21 mouse cellular contexts compared by ENCODE assay signal in the genomic region with DNA sequence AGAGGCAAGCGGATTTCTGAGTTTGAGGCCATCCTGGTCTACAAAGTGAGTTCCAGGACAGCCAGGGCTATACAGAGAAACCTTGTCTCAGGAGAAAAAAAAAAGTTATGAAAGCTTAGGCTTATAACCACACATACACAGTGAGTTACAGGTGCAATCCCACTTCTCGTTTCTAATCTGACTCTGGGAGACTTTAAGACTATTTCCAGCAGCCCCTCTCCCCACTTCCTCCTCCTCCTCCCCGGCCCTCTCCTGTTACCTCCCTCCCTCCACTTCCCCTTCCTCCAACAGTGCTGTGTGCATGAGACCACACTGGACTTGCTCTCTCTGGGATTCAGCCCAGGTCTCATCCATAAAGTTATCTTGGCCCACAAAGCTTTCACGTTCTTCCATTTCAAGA. TPM values are rescaled to one million over a fixed set of nuclear protein-coding genes. Genes with fewer than 3 reads are reported as not detected.
DNase-seq lines count a peak whose midpoint lies in the region; ATAC-seq and TF ChIP-seq lines count a peak whose summit lies in the region.
"Had no signal": no experiment of that assay in that cellular context is flagged by ENCODE, and none has a peak within 500 bp of the region (broad histone marks: within the 10 kb centered on the region; RNA-seq: fewer than 3 reads in every experiment).

No protein-coding gene starts in this region.

- H3K4me3 ChIP-seq in hindbrain, postnatal 0 days (ENCODE audit: low read length), result no peak overlapping the region
- H3K4me3 ChIP-seq: forebrain, embryonic 12.5 days; hindbrain, embryonic 12.5 days; limb, embryonic 13.5 days; midbrain, embryonic 13.5 days; neural tube, embryonic 13.5 days had no signal

- no peaks in the 10 kb centered on the region for H3K27me3 ChIP-seq in splenic B cell, adult 2 months (ENCODE audit: control insufficient read depth, insufficient read depth, low read length, poor library complexity, severe bottlenecking)
- H3K27me3 ChIP-seq in hindbrain, postnatal 0 days (ENCODE audit: insufficient read depth, low read length), result no peaks in the 10 kb centered on the region
- H3K27me3 ChIP-seq: hindbrain, embryonic 12.5 days; limb, embryonic 13.5 days; midbrain, embryonic 13.5 days; neural tube, embryonic 13.5 days had no signal

- no peaks in the 10 kb centered on the region for H3K4me1 ChIP-seq in hindbrain, postnatal 0 days (ENCODE audit: insufficient read depth, low read length)
- H3K4me1 ChIP-seq: forebrain, embryonic 12.5 days had no signal

- no peak for TF ChIP-seq CTCF in hindbrain, postnatal 0 days (IDR thresholded peaks at IDR 0.05; ENCODE audit: low read depth)

- DNase-seq in lung, postnatal 36 days, result peak; percentile 9
- DNase-seq in lung, postnatal 10 days, result no peak
- peak; percentile 79 for DNase-seq in MEL-GATA-1-ER (ENCODE audit: extremely low read depth, low read depth)
- DNase-seq in splenic B cell, adult 2 months (ENCODE audit: low read depth, low spot score), result peak; percentile 53
- no peak for DNase-seq in adrenal gland, postnatal 4 days (ENCODE audit: low spot score in 2 of 2)
- DNase-seq in hindbrain, postnatal 0 days (ENCODE audit: low spot score), result no peak
- DNase-seq: adrenal gland, postnatal 25 days; cerebellum, adult 8-10 months; gastrocnemius, postnatal 14 days; kidney, adult 9 months; kidney, postnatal 36 days; lung, adult 2 months; lung, postnatal 4 days had no signal

- ATAC-seq in hematopoietic stem cell, adult 5-6 weeks (replicated peaks in 1 of 2; ENCODE audit: insufficient read depth in 1 of 2, low FRiP score in 2 of 2, low TSS enrichment in 1 of 2, low read depth in 1 of 2, poor library complexity in 2 of 2, severe bottlenecking in 2 of 2), result peak; percentile 22; a peak in 3 of 4 replicates
- no peak for ATAC-seq in hindbrain, postnatal 0 days
- ATAC-seq: CD4-positive, CD25-positive, alpha-beta regulatory T cell, adult 4 months; midbrain, embryonic 13.5 days had no signal

- no peak overlapping the region for H3K4me2 ChIP-seq in hindbrain, postnatal 0 days (ENCODE audit: low read depth, low read length)
- H3K4me2 ChIP-seq: forebrain, embryonic 12.5 days; hindbrain, embryonic 12.5 days; limb, embryonic 13.5 days; midbrain, embryonic 13.5 days; neural tube, embryonic 13.5 days had no signal

- no peak overlapping the region for H3K27ac ChIP-seq in hindbrain, postnatal 0 days
- H3K27ac ChIP-seq: forebrain, embryonic 12.5 days; hindbrain, embryonic 12.5 days; limb, embryonic 13.5 days; midbrain, embryonic 13.5 days; neural tube, embryonic 13.5 days had no signal

- 85% methylated on average over 4 of the region's 4 CpGs for WGBS in hindbrain, postnatal 0 days

- no peaks in the 10 kb centered on the region for H3K36me3 ChIP-seq in splenic B cell, adult 2 months (ENCODE audit: control insufficient read depth, insufficient read depth, low read length, poor library complexity, severe bottlenecking)
- H3K36me3 ChIP-seq in hindbrain, postnatal 0 days (ENCODE audit: insufficient read depth, low read length), result no peaks in the 10 kb centered on the region
- H3K36me3 ChIP-seq: forebrain, embryonic 12.5 days; G1E; hindbrain, embryonic 12.5 days; limb, embryonic 13.5 days; midbrain, embryonic 13.5 days; neural tube, embryonic 13.5 days had no signal

- H3K9ac ChIP-seq in hindbrain, postnatal 0 days (replicated peaks; ENCODE audit: low read length), result no peak overlapping the region
- H3K9ac ChIP-seq: forebrain, embryonic 12.5 days; hindbrain, embryonic 12.5 days; limb, embryonic 13.5 days; midbrain, embryonic 13.5 days; neural tube, embryonic 13.5 days had no signal

- H3K9me3 ChIP-seq in hindbrain, postnatal 0 days (ENCODE audit: low read length), result no peaks in the 10 kb centered on the region
- H3K9me3 ChIP-seq: forebrain, embryonic 12.5 days; G1E; hindbrain, embryonic 12.5 days; limb, embryonic 13.5 days; midbrain, embryonic 13.5 days; neural tube, embryonic 13.5 days had no signal

RNA-seq across cellular contexts. Expression of gene Cd180, which starts 26.6 kb away (rescaled TPM):
- total RNA-seq in hematopoietic stem cell, adult 5-6 weeks (2017), result 14.8 and 15.1 TPM in 2 replicates
- total RNA-seq in adrenal gland, postnatal 4 days (2021), result 1 to 10 TPM; 1.8 to 1.9 TPM
- total RNA-seq in hindbrain, postnatal 0 days (2014; rRNA removed), result 0.68 and 1.9 TPM in 2 replicates
- 1.1 and 1.4 TPM in 2 replicates for polyA plus RNA-seq in hindbrain, postnatal 0 days (2015; fragmentation: Nextera tagmentation; extraction: Ambion mirVana)
- polyA plus RNA-seq: G1E had no signal

Comparison
In these comparisons a context has a peak if more than half of its experiments do, and no peak if none do; other contexts are left out.
1. DNase-seq: peak in lung, postnatal 36 days (single experiment), MEL-GATA-1-ER (single experiment) and splenic B cell, adult 2 months (single experiment); none in lung, postnatal 10 days (single experiment), adrenal gland, postnatal 4 days (0 of 2) and hindbrain, postnatal 0 days (single experiment).